Mouse (Mus musculus) liver, adult 2 months (tissue): Measurements from ENCODE around the gene Mip.

Experiments
- CTCF ChIP-seq: fragments of 200-500 bp; IDR thresholded peaks from 2 replicates; pipeline ENCODE4 v1.5.1; 2011; ENCODE audit warnings: low read depth, low read length, control low read depth
- POLR2A ChIP-seq: fragments of 200-500 bp; IDR thresholded peaks from 2 replicates; pipeline ENCODE4 v1.6.1; 2011; ENCODE audit warnings: low read length, control low read depth; ENCODE audit not compliant: insufficient read depth; ENCODE audit errors: extremely low read depth

- TF ChIP-seq CTCF (no peak), POLR2A (no peak)
These were observed 21.5 kb downstream of the Mip start for GRCm38 (mm10) chr10:128247020-128247732.
